Mouse (Mus musculus) bone marrow macrophage, adult 2 months (primary cell): Measurements from ENCODE around the gene Csnk1g2. TPM values are rescaled to one million over a fixed set of nuclear protein-coding genes. Genes with fewer than 3 reads are reported as not detected.

Source experiments
- H3K27ac ChIP-seq: 2 replicates; pipeline ENCODE4 v1.5.1; 2012; ENCODE audit warnings: low read depth, low read length; ENCODE audit not compliant: insufficient read depth
- H3K4me1 ChIP-seq: 2 replicates; pipeline ENCODE4 v1.6.1; 2012; ENCODE audit warnings: low read length; ENCODE audit not compliant: control insufficient read depth, insufficient read depth
- H3K4me3 ChIP-seq: 2 replicates; pipeline ENCODE4 v1.5.1; 2012; ENCODE audit warnings: mild to moderate bottlenecking, low read length, moderate library complexity; ENCODE audit not compliant: insufficient read depth
- CTCF ChIP-seq: IDR thresholded peaks from 2 replicates; pipeline ENCODE4 v1.5.1; 2012; ENCODE audit warnings: low read depth, mild to moderate bottlenecking, low read length, moderate library complexity
- POLR2A ChIP-seq: IDR thresholded peaks from 2 replicates; pipeline ENCODE4 v1.6.1; 2012; ENCODE audit warnings: mild to moderate bottlenecking, low read depth, low read length, borderline replicate concordance
- polyA plus RNA-seq: library from polyadenylated mRNA; stranded (reverse); fragments of >200 nt; gene quantifications from 2 replicates; pipeline ENCODE4 v1.2.4, GENCODE M21; 2012; ENCODE audit not compliant: missing spikeins, insufficient read depth, insufficient read length

The Csnk1g2 gene
- polyA plus RNA-seq, 1 experiment, result 98.4 TPM

DNA sequence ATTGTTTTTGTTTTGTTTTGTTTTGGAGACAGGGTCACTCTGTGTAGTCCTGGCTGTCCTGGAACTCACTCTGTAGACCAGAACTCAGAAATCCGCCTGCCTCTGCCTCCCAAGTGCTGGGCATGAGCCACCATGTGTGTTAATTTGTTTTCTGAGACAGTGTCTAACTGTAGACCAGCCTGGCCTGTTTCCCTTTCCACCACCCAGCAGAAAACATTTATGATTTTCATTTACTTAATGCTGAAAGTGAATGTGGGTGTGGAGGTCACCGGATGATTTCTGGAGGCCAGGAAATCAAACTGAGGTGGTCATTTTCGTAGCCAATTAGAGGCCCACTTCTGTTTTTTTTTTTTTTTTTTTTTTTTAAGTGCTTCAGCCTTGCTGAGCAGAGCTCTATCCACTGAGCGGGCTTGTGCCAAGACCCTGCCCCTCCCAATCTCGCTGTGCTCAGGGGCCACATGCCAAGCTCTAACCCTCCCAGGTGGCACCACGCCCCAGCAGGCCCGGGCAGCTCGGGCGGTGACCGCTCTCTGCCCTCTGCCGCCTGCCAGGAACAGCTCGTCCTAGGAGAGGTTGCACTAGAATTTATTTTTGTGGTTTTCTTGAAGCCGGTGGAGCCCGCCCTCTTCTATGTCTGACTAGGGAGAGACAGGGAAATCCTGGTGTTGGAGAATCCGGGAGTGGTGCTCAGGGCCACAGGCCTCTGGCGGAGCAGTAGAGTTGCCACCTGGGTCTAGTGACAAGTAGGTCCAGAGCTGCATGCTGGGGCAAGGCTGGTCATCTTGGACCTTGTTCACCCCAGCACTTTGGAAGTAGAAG, 41.8 kb downstream of the Csnk1g2 start:
- Histone ChIP-seq H3K4me3 (0 out of 2 replicates have a peak overlapping the region, but pooled peaks have one; percentile 9), H3K4me1 (peaks cover 34% of the 10 kb centered on the region), H3K27ac (peak overlapping the region; percentile 83)
- no peak for TF ChIP-seq POLR2A
- TF ChIP-seq CTCF, result no peak

DNA sequence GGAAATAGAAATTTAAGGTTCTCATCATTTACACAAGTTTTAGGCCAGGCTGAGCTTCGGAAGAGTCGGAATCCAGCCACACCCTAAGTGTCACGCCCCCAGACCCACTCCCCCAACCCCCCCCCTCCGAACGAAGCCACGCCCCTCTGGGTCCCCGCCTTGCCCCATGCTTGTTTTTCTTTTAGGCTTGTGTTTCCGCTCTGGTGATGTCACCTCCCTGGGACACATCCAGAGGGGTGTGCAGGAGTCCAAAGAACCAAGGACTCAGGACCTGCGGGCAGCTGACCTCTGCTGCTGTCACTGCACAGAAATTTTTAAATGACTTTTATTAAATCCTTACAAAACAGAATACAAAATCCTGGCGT, 42.4 kb downstream of the Csnk1g2 start:
- Histone ChIP-seq H3K27ac (peak overlapping the region; percentile 83), H3K4me3 (no peak overlapping the region), H3K4me1 (peaks cover 34% of the 10 kb centered on the region)
- no peak for TF ChIP-seq CTCF
- no peak for TF ChIP-seq POLR2A

DNA sequence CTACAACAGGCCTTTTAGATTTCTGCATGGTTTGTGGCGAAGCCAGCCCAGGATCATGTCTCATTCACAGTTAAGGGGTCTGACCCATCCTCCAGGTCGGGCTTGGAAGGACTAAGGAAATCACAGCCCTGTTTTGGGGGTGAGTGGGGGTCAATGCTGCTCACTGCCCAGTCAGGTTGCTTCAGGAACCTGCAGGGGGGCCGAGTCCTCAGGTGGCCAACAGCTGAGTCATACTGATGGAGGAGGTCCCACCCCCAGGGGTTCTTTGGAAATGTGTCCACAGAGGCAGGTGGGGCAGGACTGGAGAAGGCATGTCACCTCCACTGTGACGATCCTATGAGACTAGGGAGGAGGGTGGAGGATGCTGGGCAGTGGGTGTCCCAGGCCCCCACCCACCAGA, 42.8 kb downstream of the Csnk1g2 start:
- H3K4me1 ChIP-seq, result peaks cover 34% of the 10 kb centered on the region
- peak overlapping the region; percentile 23 for H3K27ac ChIP-seq
- H3K4me3 ChIP-seq, result no peak overlapping the region
- TF ChIP-seq CTCF, result no peak
- TF ChIP-seq POLR2A, result no peak

DNA sequence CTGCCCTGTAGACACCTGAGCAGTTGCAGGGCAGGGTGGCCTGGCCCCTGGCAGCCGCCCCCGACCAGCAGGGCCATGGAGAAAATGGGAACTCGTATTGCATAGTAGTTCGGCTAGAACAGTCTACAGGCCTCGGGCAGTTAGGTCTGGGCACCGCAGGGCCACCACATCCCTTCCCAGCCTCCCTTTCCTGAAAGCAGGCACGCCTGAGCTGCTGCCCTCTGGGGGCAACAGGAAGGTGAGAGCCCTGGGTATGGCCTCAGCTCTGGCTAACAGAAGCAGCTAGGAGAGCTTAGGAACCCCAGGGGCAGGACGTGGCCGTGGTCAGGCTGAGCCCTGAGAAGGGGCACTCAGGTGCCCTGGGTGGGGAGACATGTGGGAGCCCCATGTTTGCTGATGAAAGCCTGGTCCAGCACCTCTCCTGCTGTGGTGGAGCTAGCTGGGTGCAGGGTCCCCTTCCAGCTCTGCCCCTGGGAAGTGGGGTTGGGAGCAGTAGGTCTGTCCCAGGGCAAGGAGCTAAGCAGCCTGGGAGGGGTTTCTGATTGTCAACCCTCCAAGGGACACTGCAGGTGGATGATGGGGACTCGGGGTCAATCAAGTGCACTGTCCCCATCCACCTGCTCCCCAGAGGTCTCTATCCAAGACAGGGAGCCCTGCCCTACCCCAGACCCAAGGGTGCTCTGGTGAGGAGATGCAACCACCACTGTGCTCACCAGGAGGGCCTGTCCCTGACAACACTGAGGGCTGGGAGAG, 43.5 kb downstream of the Csnk1g2 start:
- TF ChIP-seq CTCF (no peak), POLR2A (no peak)
- H3K27ac ChIP-seq, result no peak overlapping the region
- H3K4me3 ChIP-seq, result no peak overlapping the region
- H3K4me1 ChIP-seq, result peaks cover 34% of the 10 kb centered on the region

DNA sequence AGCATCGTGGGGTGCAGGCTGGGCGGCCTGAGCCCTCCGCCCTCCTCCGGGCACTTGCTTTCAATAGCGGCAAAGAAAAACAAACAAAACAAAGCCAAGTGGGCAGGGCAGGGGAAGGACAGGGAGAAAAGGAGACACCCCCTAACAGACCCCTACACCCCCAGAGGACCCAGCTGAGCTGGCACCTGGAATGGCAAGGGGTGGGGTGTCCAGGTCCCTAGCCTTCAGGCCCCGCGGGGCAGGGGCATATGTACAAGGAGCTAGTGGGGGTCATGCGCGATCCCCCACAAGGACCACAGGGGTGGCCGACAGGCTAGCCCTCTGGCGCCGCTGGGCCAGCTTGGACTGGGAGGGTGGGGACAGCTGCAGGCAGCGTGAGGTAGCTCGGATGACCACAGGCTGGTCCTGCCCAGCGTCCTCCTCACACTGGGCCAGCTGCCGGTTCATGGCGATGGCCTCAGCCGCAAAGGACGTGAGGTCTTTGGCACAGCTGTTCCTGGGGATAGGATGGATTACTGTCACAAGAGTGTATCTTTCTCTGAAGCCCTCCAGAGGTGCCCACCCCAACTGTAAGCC, 44.3 kb downstream of the Csnk1g2 start:
- TF ChIP-seq CTCF, result no peak
- TF ChIP-seq POLR2A, result no peak
- peaks cover 34% of the 10 kb centered on the region for H3K4me1 ChIP-seq
- no peak overlapping the region for H3K27ac ChIP-seq
- H3K4me3 ChIP-seq, result no peak overlapping the region

DNA sequence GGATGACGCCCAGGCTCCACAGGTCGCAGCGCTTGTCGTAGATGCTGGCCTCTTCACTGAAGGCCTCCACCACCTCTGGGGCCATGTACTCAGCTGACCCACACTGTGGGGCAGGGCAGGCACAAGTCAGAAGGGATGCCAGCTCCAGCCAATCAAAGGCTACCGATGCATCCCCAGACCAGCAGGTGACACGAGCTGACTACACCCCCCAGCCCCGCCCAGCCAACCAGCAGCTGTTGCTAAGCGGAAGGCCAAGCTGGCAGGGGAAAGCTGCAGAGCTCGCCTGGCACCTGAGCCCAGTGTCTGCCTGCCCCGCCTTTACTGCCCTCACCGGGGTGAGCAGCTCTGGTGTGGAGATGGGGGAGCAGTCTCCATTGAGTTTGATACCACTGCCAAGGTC, 46.0 kb downstream of the Csnk1g2 start:
- TF ChIP-seq POLR2A (no peak), CTCF (no peak)
- no peak overlapping the region for H3K4me3 ChIP-seq
- H3K27ac ChIP-seq, result no peak overlapping the region
- H3K4me1 ChIP-seq, result peaks cover 35% of the 10 kb centered on the region

DNA sequence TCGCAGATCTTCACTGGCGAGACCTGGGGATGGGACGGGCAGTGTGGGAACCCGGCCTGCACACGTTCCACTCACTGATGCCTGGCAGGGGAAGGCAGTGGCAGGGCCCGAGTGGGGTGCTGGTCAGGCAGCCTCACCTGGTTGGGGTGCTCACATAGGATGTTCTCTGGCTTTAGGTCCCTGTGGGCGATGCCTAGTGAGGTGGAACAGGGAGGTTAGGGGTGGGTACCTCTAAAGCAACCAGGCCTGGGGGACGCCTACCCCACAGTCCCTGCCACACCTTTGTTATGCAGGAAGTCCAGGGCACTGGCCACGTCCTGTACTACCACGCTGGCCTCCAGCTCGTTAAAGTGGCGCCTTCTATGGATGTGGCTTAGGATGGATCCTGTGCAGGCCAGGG, 46.4 kb downstream of the Csnk1g2 start:
- no peak overlapping the region for H3K4me3 ChIP-seq
- TF ChIP-seq POLR2A, result no peak
- no peak for TF ChIP-seq CTCF
- H3K27ac ChIP-seq, result no peak overlapping the region
- peaks cover 35% of the 10 kb centered on the region for H3K4me1 ChIP-seq

DNA sequence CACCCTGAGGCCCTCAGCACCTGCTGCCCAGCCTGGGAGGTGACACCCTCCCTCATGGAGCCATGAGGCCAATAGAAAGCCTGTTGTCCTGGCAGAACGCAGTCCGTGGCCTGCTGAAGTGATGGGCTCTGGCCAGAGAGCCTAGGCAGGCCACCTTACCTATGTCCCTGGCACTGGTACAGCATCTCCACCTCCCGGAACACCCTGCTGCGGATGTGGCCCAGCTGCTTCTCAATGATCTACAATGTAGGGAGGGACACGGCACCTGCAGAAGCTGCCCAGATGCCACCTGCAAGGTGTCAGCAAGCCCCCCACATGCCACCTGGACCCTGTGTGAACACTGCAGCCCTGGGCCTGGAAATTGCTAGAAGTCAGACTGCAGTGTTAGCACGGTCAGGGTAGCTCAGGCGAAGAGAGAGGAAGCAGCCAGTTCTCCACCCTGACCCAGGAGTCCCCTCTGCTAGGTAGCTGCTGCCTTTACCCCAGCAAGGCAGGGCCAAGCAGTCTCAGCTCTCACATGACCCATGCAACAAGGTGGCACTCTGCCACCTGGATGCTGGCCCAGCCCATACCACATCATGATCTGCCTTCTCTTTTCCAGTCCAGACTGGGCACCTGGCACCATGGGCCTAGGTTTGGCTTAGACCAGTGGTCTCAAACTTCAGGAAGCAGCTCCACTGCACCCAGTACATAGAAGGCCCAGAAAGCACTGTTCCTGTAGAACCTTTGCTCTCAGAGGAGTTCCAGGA, 47.3 kb downstream of the Csnk1g2 start:
- Histone ChIP-seq H3K4me3 (no peak overlapping the region), H3K4me1 (peaks cover 29% of the 10 kb centered on the region), H3K27ac (no peak overlapping the region)
- TF ChIP-seq CTCF, result no peak
- TF ChIP-seq POLR2A, result no peak

DNA sequence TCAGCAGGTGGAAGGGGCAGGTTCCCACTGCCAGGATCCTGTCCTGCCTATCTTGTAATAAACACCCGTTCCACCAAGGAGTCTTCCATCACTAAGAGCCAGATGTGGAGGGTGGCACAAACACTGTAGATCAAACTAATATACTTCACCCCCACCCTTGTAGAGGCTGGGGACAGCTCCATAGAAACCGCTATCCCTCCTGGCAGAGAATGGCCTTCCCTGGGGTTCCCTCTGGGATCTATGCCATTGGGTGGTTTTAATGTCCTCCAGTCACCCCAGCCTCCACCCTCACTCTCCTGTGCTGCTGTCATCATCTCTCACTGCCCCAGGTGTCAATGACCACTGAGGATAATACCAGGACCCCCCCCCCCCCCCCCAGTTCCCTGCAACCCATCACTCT, 47.9 kb downstream of the Csnk1g2 start:
- Histone ChIP-seq H3K27ac (no peak overlapping the region), H3K4me1 (peaks cover 24% of the 10 kb centered on the region), H3K4me3 (no peak overlapping the region)
- no peak for TF ChIP-seq POLR2A

DNA sequence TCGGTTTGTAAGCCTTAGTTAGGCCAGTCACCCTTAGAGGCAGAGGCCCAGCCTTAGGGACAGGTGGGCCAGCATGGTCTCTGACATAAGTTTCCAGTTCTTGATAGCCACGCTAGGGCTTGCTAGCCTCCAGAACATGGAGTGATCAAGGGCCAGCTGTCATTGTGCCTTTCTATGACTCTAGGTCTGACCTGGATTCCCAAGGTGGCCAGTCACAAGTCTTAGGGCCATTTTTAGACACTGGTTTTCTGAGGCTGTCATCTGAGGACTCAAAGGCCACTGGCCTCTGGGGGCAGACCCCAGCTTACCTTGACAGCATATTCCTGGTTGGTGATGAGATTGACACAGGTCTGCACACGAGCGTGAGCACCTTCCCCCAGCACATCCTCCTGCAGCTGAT, 48.6 kb downstream of the Csnk1g2 start:
- Histone ChIP-seq H3K4me1 (peaks cover 21% of the 10 kb centered on the region), H3K4me3 (no peak overlapping the region), H3K27ac (no peak overlapping the region)
- TF ChIP-seq CTCF (no peak), POLR2A (no peak)
